43 mouse cellular contexts compared by ENCODE assay signal in the genomic region with DNA sequence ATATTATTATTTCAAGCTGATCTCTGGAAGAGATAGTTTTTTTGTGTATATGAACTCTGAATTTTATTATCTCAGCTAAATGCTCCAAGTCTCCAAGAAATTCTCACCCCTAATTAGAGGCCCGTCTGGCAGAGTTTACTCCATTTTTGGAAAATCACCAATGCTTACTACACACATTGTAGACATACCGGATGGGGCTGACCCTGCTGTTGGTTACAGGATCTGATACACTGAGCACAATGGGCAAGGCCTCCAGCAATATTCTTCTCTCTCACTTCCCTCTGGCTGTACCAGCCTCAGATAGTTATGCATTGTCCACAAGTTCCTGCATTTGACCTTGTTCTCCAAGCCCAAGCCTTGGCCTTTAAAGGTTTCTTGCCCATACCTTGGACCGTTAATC. TPM values are rescaled to one million over a fixed set of nuclear protein-coding genes. Genes with fewer than 3 reads are reported as not detected.
"Had no signal": no experiment of that assay in that cellular context is flagged by ENCODE, and none has a peak within 500 bp of the region (broad histone marks: within the 10 kb centered on the region; RNA-seq: fewer than 3 reads in every experiment).

No protein-coding gene starts in this region.

- H3K4me1 ChIP-seq: hindbrain, embryonic 15.5 days; kidney, embryonic 15.5 days; limb, embryonic 12.5 days; liver, embryonic 13.5 days; liver, embryonic 15.5 days had no signal

- H3K4me2 ChIP-seq: heart, embryonic 11.5 days; heart, embryonic 13.5 days; heart, embryonic 15.5 days; hindbrain, embryonic 13.5 days; hindbrain, embryonic 15.5 days; kidney, embryonic 15.5 days; limb, embryonic 12.5 days; liver, embryonic 11.5 days; liver, embryonic 13.5 days; liver, embryonic 15.5 days had no signal

- H3K9me3 ChIP-seq: heart, embryonic 13.5 days; heart, embryonic 15.5 days; hindbrain, embryonic 13.5 days; hindbrain, embryonic 15.5 days; kidney, embryonic 15.5 days; limb, embryonic 10.5 days; limb, embryonic 12.5 days; liver, embryonic 13.5 days; liver, embryonic 15.5 days had no signal

- ATAC-seq: hindbrain, postnatal 0 days; intestine, embryonic 16.5 days had no signal

- H3K27ac ChIP-seq: heart, adult 2 months; heart, embryonic 13.5 days; heart, embryonic 15.5 days; hindbrain, embryonic 13.5 days; hindbrain, embryonic 15.5 days; hindbrain, postnatal 0 days; kidney, embryonic 15.5 days; kidney, postnatal 0 days; limb, embryonic 10.5 days; limb, embryonic 12.5 days; liver, embryonic 13.5 days; liver, embryonic 15.5 days had no signal

- H3K9ac ChIP-seq: heart, embryonic 13.5 days; heart, embryonic 15.5 days; hindbrain, embryonic 13.5 days; hindbrain, embryonic 15.5 days; kidney, embryonic 15.5 days; limb, embryonic 12.5 days; liver, embryonic 13.5 days; liver, embryonic 15.5 days had no signal

- H3K4me3 ChIP-seq: heart, adult 2 months; heart, embryonic 13.5 days; heart, embryonic 15.5 days; hindbrain, embryonic 13.5 days; hindbrain, embryonic 15.5 days; kidney, embryonic 15.5 days; limb, embryonic 10.5 days; limb, embryonic 12.5 days; liver, embryonic 13.5 days; liver, embryonic 15.5 days had no signal

- H3K27me3 ChIP-seq: heart, embryonic 13.5 days; heart, embryonic 15.5 days; hindbrain, embryonic 13.5 days; hindbrain, embryonic 15.5 days; kidney, embryonic 15.5 days; limb, embryonic 12.5 days; liver, embryonic 13.5 days; liver, embryonic 15.5 days had no signal

- DNase-seq: gastrocnemius, postnatal 14 days; gastrocnemius, postnatal 36 days; heart, adult 11 months; heart, adult 2 months; heart, postnatal 14 days; heart, postnatal 36 days; kidney, adult 11 months; kidney, adult 2 months; kidney, adult 9 months; kidney, postnatal 14 days; kidney, postnatal 36 days; layer of hippocampus, adult 9-11 months; layer of hippocampus, postnatal 36 days; liver; liver, embryonic 13.5 days had no signal

- H3K36me3 ChIP-seq: heart, embryonic 13.5 days; heart, embryonic 15.5 days; hindbrain, embryonic 13.5 days; hindbrain, embryonic 15.5 days; kidney, embryonic 15.5 days; limb, embryonic 10.5 days; limb, embryonic 12.5 days; liver, embryonic 13.5 days; liver, embryonic 15.5 days had no signal

RNA-seq across cellular contexts. Expression of gene Krtap26-1, which starts 7.5 kb away (rescaled TPM):
- total RNA-seq: gastrocnemius, adult 8-10 months; gastrocnemius, postnatal 14 days; gastrocnemius, postnatal 36 days; heart, adult 2 months; heart, postnatal 14 days; heart, postnatal 36 days; hematopoietic stem cell, adult 5-6 weeks; hindbrain, postnatal 0 days; layer of hippocampus, adult 18-20 months; layer of hippocampus, adult 8-10 months; layer of hippocampus, postnatal 14 days; layer of hippocampus, postnatal 36 days; left cerebral cortex, adult 18-20 months; left cerebral cortex, adult 8-10 months; left cerebral cortex, postnatal 14 days; left cerebral cortex, postnatal 36 days had no signal
- polyA plus RNA-seq: gonadal fat pad, adult 2 months; heart, adult 2 months; heart, embryonic 11.5 days; heart, embryonic 13.5 days; heart, embryonic 15.5 days; heart, postnatal 0 days; hindbrain, embryonic 11.5 days; hindbrain, embryonic 13.5 days; hindbrain, embryonic 15.5 days; hindbrain, postnatal 0 days; intestine, embryonic 14.5 days; intestine, embryonic 16.5 days; kidney, adult 2 months; kidney, embryonic 15.5 days; kidney, postnatal 0 days; large intestine, adult 2 months; limb, embryonic 10.5 days; limb, embryonic 12.5 days; limb, embryonic 14.5 days; liver, embryonic 11.5 days; liver, embryonic 13.5 days; liver, embryonic 15.5 days had no signal

RNA-seq across cellular contexts. Expression of gene 2310079G19Rik, which starts 12.6 kb away (rescaled TPM):
- total RNA-seq: gastrocnemius, postnatal 14 days; heart, adult 2 months; heart, postnatal 14 days; heart, postnatal 36 days; hematopoietic stem cell, adult 5-6 weeks; hindbrain, postnatal 0 days; layer of hippocampus, adult 18-20 months; layer of hippocampus, adult 8-10 months; layer of hippocampus, postnatal 14 days; layer of hippocampus, postnatal 36 days; left cerebral cortex, adult 18-20 months; left cerebral cortex, adult 8-10 months; left cerebral cortex, postnatal 14 days; left cerebral cortex, postnatal 36 days had no signal
- polyA plus RNA-seq: gonadal fat pad, adult 2 months; heart, adult 2 months; heart, embryonic 11.5 days; heart, embryonic 13.5 days; heart, embryonic 15.5 days; heart, postnatal 0 days; hindbrain, embryonic 11.5 days; hindbrain, embryonic 13.5 days; hindbrain, embryonic 15.5 days; hindbrain, postnatal 0 days; intestine, embryonic 14.5 days; intestine, embryonic 16.5 days; kidney, adult 2 months; kidney, embryonic 15.5 days; kidney, postnatal 0 days; large intestine, adult 2 months; limb, embryonic 10.5 days; limb, embryonic 12.5 days; limb, embryonic 14.5 days; liver, embryonic 11.5 days; liver, embryonic 13.5 days; liver, embryonic 15.5 days had no signal

RNA-seq across cellular contexts. Expression of gene Krtap24-1, which starts 28.0 kb away (rescaled TPM):
- total RNA-seq: gastrocnemius, adult 8-10 months; gastrocnemius, postnatal 14 days; gastrocnemius, postnatal 36 days; heart, adult 2 months; heart, postnatal 14 days; heart, postnatal 36 days; hematopoietic stem cell, adult 5-6 weeks; hindbrain, postnatal 0 days; layer of hippocampus, adult 18-20 months; layer of hippocampus, adult 8-10 months; layer of hippocampus, postnatal 14 days; layer of hippocampus, postnatal 36 days; left cerebral cortex, adult 18-20 months; left cerebral cortex, adult 8-10 months; left cerebral cortex, postnatal 14 days; left cerebral cortex, postnatal 36 days had no signal
- polyA plus RNA-seq: gonadal fat pad, adult 2 months; heart, adult 2 months; heart, embryonic 11.5 days; heart, embryonic 13.5 days; heart, embryonic 15.5 days; heart, postnatal 0 days; hindbrain, embryonic 11.5 days; hindbrain, embryonic 13.5 days; hindbrain, embryonic 15.5 days; hindbrain, postnatal 0 days; intestine, embryonic 14.5 days; intestine, embryonic 16.5 days; kidney, adult 2 months; kidney, embryonic 15.5 days; kidney, postnatal 0 days; large intestine, adult 2 months; limb, embryonic 10.5 days; limb, embryonic 12.5 days; limb, embryonic 14.5 days; liver, embryonic 11.5 days; liver, embryonic 13.5 days; liver, embryonic 15.5 days had no signal

RNA-seq across cellular contexts. Expression of gene Krtap27-1, which starts 31.4 kb away (rescaled TPM):
- total RNA-seq: gastrocnemius, adult 8-10 months; gastrocnemius, postnatal 14 days; gastrocnemius, postnatal 36 days; heart, adult 2 months; heart, postnatal 14 days; heart, postnatal 36 days; hematopoietic stem cell, adult 5-6 weeks; hindbrain, postnatal 0 days; layer of hippocampus, adult 18-20 months; layer of hippocampus, adult 8-10 months; layer of hippocampus, postnatal 14 days; layer of hippocampus, postnatal 36 days; left cerebral cortex, adult 18-20 months; left cerebral cortex, adult 8-10 months; left cerebral cortex, postnatal 14 days; left cerebral cortex, postnatal 36 days had no signal
- polyA plus RNA-seq: gonadal fat pad, adult 2 months; heart, adult 2 months; heart, embryonic 11.5 days; heart, embryonic 13.5 days; heart, embryonic 15.5 days; heart, postnatal 0 days; hindbrain, embryonic 11.5 days; hindbrain, embryonic 13.5 days; hindbrain, embryonic 15.5 days; hindbrain, postnatal 0 days; intestine, embryonic 14.5 days; intestine, embryonic 16.5 days; kidney, adult 2 months; kidney, embryonic 15.5 days; kidney, postnatal 0 days; large intestine, adult 2 months; limb, embryonic 10.5 days; limb, embryonic 12.5 days; limb, embryonic 14.5 days; liver, embryonic 11.5 days; liver, embryonic 13.5 days; liver, embryonic 15.5 days had no signal
